24 mouse cellular contexts compared by ENCODE assay signal in the genomic region with DNA sequence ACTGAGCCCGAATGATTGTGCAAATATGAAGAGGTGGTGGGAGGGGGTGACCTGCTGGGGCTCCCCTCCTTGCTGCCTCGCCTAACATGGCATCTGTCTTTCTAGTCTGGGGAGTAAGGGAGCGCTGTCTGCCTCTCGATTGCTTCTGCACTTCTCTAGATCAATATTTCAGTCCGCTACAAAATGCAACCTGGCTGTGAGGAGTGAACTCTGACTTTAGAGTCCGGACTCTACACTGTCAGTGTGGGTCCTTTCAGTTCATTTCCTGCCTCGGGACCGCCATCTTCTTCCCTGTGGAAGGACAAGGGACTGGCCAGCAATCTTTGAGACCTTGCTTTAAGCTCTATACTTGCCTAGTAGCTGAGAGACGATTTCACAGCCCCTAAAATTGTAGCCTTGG.
"Had no signal": no experiment of that assay in that cellular context is flagged by ENCODE, and none has a peak within 500 bp of the region (broad histone marks: within the 10 kb centered on the region; RNA-seq: fewer than 3 reads in every experiment).

No protein-coding gene starts in this region.

- ATAC-seq: hindbrain, embryonic 16.5 days; inflammation-experienced regulatory T-cells, adult 6 months; intestine, embryonic 15.5 days; intestine, postnatal 0 days had no signal

- H3K4me1 ChIP-seq: heart, embryonic 10.5 days; heart, embryonic 12.5 days; intestine, embryonic 15.5 days; limb, embryonic 10.5 days; limb, embryonic 12.5 days; liver, embryonic 13.5 days; liver, embryonic 15.5 days had no signal

- H3K27ac ChIP-seq: heart, embryonic 10.5 days; hindbrain, embryonic 12.5 days; hindbrain, embryonic 14.5 days; intestine, embryonic 15.5 days; layer of hippocampus, adult 2 months; left cerebral cortex, adult 2 months; limb, embryonic 10.5 days; limb, embryonic 12.5 days; liver, embryonic 13.5 days; liver, embryonic 15.5 days had no signal

- H3K9ac ChIP-seq: heart, embryonic 12.5 days; hindbrain, embryonic 12.5 days; hindbrain, embryonic 14.5 days; intestine, embryonic 15.5 days; limb, embryonic 12.5 days; liver, embryonic 13.5 days; liver, embryonic 15.5 days had no signal

- H3K36me3 ChIP-seq: heart, embryonic 10.5 days; heart, embryonic 12.5 days; hindbrain, embryonic 12.5 days; intestine, embryonic 15.5 days; limb, embryonic 10.5 days; limb, embryonic 12.5 days; liver, embryonic 13.5 days; liver, embryonic 15.5 days had no signal

- H3K4me3 ChIP-seq: heart, embryonic 10.5 days; heart, embryonic 12.5 days; hindbrain, embryonic 12.5 days; intestine, embryonic 15.5 days; layer of hippocampus, adult 2 months; left cerebral cortex, adult 2 months; limb, embryonic 10.5 days; limb, embryonic 12.5 days; liver, embryonic 13.5 days; liver, embryonic 15.5 days had no signal

- H3K27me3 ChIP-seq: hindbrain, embryonic 12.5 days; intestine, embryonic 15.5 days; limb, embryonic 12.5 days; liver, embryonic 13.5 days; liver, embryonic 15.5 days had no signal

- DNase-seq: gastrocnemius, postnatal 14 days; gastrocnemius, postnatal 36 days; heart, adult 18-20 months; heart, postnatal 14 days; heart, postnatal 36 days; kidney, adult 18-20 months; kidney, adult 8-10 months; kidney, postnatal 10 days; kidney, postnatal 25 days; kidney, postnatal 4 days; liver, embryonic 13.5 days had no signal

- H3K9me3 ChIP-seq: heart, embryonic 10.5 days; heart, embryonic 12.5 days; hindbrain, embryonic 12.5 days; intestine, embryonic 15.5 days; limb, embryonic 10.5 days; limb, embryonic 12.5 days; liver, embryonic 13.5 days; liver, embryonic 15.5 days had no signal

- H3K4me2 ChIP-seq: heart, embryonic 12.5 days; hindbrain, embryonic 12.5 days; hindbrain, embryonic 14.5 days; intestine, embryonic 15.5 days; limb, embryonic 12.5 days; liver, embryonic 13.5 days; liver, embryonic 15.5 days had no signal
